Mouse (Mus musculus) embryo, embryonic 10.5 days (tissue): ENCODE measurements around the gene Plekhg6.

Experiments used
- DNase-seq: peaks from one replicate; pipeline ENCODE4 v3.0.0-alpha.2; 2015; ENCODE audit warnings: low spot score

Plekhg6 gene

DNA sequence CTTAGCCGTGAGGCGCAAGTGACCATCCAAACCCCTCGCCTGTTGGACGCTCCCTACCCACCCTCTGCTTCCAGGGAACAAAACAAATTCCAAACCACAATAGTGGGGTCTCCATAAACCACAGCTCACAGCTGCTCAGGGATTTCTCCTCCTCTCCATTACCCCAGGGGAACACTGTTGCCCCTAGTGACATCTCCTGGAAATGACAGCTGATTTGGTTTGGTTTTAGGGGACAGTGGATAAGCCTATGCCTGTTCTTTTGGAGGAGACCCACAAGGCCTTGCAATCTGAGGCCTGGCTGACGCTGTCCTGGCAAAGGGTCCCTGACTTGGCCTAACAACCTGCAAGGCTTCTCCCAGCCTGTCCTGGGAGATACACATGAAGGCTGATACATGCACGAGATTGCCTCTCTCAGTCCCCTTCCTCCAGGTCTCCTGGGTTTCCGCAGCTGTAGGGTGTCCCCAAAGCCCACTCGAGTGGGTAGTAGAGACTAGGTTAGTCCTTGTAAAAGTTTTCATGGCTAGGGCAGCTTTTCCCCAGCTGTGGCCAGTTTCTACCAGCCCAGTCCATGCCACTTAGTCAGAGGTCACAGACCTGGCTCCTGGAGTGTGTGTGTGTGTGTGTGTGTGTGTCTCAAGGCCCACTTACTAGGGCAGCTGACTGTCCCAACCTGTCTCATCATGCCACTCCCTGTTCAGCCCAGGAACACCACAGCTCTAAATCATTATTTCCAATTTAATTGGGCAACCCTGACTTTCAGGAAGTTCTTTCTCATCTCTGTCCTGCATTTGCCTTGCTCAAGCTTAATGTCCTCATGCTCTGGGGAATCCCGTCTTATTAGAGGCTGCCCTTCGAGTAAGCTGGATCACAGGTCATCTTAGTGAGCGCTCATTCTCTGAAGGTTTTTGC, 4.7 kb upstream of the Plekhg6 start:
- DNase-seq = peak; percentile 69

DNA sequence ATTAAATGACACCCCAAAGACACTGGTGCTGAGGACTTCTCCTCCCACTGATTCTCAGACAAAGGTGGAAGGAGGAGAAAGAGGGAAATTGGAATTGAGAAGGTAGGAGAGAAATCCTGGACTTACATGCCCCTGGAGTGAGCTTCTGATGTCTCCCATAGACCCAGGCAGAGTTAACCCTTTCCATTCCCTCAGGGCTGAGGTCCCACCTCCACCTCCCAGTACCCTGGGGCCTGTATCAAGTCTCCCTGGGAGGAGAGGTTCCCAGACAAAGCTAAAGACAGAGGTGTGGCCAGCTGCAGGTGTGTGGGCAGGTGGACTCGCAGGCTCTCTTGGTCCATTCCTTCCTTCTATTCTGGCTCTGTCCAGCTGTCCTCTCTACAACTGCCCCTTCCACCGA, 1.4 kb upstream of the Plekhg6 start:
- no peak for DNase-seq

DNA sequence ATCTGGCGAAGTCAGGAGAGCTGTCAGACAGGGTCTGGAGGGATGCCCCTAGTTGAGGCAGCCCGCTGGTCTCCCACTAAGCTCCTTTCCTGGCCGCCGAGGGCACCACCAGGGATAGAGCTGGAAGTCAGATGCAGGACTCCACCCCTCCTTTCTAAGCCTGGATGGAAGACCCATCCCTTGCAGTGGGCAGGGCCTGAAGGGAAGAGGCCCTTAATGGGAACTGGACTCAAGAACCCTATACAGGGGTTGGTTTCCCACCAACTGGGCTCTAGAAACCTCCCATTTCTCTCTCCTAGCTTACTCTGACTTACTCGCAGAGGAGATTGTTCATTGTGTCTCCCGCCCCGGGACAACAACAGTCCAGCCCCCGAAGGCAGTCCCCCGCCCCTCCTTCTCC, 812 bp downstream of the Plekhg6 start:
- no peak for DNase-seq

DNA sequence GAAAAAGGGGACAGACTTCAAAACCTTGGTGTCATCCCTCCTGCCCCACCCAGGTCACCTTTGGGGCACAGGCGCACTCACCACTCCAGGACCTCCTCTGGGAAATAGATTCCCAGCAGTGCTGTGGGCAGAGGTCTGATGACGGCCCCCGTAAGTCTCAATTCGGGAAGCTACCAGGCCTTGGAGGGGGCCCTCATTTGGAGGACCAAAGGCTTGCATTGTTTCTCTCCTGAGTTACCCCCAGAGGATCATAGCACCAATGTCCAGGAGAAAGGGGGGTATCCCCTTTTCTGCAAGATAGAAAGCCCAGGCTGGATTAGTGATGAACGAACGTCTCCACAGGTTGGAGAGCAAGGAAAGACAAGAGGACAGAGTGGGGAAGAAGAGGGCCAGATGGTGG, 2.0 kb downstream of the Plekhg6 start:
- DNase-seq = no peak

DNA sequence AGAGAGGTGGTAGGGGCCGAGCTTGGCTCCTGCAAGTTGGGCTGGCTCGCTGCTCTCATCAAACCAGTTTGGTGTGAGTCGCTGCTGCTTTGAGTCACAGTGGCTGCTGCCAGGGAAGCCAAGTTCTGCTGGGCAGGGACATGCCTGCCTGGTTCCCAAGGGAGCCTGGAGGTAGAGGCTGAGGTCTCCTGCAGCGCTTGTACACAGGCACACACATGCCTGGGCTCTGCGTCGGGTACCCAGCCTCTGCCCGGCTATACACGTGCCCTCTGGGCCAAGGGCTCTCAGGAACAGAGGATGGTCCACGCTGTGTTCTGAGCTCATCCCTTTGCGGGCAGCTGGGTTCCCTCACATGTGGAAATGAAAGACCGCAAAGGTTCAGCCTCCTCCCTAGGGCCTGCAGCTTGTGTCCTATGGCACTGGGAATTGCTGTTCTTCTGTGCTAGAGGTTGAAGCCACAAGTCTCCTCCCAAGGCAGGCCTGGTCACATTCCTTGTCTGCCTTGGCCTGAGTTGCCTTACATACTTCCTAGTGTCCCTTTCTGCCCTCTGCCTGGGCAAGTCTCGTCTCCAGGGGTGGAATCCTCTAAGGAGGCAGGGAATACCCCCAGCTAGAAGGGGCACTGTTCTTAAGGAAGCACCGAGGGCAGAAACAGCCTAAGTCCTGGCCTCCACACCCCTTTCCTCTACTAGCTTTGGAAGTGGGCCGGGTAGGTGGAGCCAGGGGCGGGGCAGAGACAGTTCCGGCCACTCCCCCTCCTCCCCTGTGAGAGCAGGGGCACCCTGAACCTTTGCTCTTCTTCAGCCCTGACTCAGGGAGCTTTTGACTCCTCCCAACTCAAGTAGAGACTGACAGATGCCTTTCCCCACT, 2.8 kb downstream of the Plekhg6 start:
- peak; percentile 64 for DNase-seq

DNA sequence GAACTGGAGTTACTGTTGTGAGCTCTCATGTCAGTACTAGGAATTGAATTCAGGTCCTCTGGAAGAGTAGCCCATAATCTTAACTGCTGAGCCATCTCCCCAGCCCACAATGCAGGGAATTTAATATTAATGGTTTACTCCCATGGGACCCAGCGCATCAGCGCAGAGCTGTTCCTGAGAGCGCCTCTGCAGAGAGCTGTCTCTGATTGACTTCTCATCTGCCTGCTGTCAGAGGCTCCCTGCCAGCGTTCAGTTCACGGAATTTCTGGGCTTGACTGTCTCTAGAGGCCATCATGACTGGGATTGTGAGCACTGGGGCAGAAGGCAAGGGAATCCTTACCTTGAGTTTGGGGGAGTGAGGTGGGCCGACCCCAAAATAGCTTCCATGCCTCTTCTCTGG, 3.6 kb downstream of the Plekhg6 start:
- no peak for DNase-seq

DNA sequence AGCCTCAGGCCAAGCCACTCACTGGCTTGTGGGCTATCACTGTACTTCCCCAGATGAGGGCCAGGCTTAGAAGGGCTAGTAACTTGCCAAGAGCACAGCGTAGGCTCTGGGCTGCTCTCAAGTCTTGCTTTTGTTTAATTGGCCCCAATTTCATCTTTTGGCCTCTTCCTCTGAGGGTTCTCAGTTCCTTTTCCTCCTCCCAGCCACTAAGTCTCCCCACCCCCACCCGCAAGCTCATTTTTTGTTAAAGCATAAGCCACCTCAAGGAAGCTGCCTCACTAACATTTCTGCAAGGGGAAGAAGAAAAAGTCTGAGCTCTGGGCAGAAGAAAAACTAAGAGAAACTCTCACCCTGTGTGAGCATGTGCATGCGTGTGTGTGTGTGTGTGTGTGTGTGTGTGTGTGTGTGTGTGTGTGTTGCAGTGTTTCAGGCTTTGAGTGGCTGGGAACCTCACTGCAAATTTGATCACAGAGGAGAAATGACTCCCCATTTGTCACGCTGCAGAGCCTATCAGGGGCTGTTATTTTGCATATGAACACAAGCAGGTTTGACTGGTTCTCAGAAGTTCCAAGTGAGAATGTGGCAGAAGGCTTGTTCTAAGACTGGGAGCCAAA, 12.7 kb downstream of the Plekhg6 start:
- no peak for DNase-seq

DNA sequence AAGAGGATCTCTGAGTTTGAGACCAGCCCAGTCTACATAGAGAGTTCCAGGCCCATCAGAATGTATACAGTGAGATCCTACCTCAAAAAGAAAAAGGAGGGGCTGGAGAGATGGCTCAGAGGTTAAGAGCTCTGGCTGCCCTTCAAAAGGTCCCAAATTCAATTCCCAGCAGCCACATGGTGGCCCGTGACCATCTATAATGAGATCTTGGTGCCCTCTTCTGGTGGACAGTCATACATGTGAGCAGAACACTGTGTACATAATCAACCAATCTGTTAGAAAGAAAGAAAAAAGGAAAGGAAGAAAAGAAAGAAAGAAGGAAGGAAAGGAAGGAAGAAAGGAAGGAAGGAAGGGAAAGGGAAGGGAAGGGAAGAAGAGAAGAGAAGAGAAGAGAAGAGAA, 14.5 kb downstream of the Plekhg6 start:
- no peak for DNase-seq

DNA sequence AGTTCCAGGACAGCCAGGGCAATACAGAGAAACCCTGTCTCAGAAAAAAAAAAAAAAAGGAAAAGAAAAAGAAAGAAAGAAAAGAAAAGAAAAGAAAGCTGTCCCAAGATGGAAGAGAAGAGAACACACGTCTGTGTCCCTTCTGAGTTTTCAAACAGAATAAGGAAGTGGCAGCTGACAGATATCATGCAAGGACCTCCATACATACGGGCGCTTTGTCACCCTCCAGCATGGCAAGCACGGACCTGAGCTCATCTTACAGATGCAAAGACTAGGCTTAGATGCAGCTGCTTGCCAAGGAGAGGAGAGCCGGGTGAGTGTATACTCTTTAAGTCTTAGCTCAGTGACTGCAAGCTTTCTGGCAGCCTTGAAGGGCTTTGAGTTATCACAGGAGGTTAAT, 15.1 kb downstream of the Plekhg6 start:
- DNase-seq = no peak

DNA sequence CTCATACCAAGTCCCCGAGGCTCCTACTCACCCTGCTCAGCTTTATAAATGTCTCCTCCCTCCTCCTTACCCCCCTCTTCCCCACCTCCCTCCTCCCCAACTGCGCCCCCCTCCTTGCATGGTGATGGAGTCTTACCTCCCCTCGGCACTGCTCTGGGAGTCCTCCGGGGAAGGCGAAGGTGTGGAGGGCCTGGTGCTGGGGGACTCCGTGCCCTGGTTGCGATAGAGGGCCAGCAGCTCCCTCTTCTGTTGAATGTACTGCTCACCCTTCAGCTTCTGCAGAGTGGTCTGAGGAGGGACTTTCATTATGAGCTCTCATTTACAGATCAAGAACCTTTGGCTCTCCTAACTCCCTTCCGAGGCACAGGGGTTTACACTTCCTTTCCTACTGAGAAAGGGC, 16.1 kb downstream of the Plekhg6 start:
- DNase-seq = no peak

DNA sequence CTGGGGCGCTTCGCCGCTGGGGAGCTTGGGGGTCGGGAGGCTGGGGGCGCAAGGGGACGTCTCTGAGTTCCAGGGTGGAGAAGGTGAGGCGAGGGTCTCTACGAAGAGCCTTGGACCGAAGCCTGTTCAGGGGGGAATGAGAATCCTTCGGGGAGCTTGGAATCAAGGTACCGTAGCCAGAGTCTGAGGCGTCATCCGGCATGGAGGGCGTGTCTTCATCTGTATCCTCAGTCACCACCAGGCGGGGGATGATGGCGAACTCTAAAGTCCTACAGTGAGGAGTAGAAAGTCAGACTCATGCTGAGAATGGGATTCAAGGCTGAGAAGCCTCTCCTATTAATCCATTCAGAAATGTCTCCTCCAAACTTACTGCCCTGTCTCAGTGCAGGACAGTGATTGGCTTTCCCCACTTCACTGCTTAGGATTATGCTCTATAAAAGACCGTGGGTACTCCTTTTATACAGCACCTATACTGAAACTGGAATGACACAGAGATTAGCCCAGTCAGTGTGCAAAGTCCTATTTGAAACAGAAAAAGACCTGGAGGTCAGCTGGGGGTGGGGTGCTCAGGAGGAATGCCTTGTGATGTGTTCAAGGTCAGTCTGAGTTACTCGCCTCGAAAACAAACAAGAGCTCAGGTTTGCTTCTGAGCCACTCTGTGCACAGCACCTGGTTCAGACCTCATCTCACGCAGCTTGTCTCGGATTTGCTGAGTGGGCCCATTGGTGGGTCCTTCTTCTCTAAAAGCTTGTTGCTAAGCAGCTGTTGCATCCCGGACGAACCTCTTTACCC, 16.9 kb downstream of the Plekhg6 start:
- DNase-seq = no peak

DNA sequence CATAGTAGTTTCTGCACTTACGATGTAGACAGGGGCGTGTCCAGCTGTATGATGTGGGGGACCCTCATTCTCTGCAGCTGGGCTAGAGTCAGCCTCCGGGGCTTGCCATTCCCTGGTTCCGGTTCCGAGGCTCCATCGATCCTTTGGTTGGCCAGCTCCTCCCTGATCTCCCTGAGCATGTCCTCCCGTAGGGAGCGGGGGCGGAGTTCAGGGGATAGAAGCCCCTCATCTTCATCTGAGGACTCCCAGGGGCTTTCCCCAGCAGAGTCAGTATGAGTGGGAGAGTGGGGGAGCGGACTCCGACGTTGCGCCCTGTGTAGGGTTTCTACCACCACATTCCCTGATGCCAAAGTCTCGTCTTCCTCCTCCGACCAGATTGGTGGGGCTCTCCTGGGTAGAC, 17.6 kb downstream of the Plekhg6 start:
- DNase-seq = no peak

DNA sequence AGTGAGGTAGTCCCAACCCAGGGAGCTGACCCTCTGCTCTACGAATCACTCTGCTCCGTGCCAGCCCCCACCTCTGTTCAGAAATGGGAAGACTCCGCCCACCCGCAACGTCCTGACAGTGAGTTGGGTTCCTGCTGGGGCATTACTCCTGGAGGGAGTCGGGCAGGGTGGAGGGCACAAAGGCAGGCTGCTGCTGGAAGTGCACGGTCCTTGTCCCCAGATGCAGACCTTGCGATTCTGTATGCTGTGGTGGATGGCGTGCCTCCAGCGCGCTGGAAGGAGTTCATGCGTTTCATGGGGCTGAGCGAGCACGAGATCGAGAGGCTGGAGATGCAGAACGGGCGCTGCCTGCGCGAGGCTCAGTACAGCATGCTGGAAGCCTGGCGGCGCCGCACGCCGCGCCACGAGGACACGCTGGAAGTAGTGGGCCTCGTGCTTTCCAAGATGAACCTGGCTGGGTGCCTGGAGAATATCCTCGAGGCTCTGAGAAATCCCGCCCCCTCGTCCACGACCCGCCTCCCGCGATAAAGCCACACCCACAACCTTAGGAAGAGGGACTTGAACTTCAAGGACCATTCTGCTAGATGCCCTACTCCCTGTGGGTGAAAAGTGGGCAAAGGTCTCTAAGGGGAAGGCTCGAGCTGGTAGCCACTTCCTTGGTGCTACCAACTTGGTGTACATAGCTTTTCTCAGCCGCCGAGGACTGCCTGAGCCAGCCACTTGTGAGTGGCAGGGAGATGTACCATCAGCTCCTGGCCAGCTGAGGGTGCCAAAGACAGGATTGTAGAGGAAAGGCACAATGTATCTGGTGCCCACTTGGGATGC, 18.9 kb downstream of the Plekhg6 start:
- no peak for DNase-seq

DNA sequence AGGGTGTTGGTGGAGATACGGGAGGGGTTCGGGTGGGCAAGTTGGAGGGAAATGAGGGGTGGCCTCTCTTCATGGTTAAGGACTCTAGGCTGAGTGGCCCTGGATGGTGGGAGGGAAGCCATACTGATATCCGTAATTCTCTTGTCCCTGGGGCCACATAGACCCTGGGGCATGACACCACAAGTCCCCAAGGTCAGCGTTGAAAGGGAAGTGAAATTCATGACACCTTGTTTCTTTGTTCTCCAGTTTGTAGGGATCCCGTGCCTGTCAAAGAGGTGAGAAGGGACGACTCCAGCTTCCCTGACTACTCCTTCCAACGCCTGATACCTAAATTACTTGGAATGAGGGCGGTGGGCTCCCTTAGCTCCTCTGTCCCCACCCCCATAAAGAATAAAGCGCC, 19.7 kb downstream of the Plekhg6 start:
- no peak for DNase-seq

DNA sequence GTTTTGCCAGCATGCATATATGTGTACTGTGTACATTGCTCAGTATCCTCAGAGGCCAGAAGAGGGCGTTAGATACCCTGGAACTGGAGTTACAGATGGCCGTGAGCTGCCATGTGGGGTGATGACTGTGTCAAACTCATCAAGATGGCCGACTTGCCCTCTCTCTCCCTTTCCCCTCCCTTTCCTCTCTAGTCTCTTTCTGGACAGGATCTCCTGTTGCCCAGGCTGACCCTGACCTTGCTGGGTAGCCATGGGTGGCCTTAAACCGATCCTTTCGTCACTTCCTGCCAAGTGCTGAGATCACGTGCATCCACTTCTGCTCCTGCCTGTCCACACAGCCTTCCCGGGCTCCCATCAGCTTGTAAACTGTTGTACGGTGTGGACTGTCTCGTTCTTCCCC, 20.6 kb downstream of the Plekhg6 start:
- no peak for DNase-seq

DNA sequence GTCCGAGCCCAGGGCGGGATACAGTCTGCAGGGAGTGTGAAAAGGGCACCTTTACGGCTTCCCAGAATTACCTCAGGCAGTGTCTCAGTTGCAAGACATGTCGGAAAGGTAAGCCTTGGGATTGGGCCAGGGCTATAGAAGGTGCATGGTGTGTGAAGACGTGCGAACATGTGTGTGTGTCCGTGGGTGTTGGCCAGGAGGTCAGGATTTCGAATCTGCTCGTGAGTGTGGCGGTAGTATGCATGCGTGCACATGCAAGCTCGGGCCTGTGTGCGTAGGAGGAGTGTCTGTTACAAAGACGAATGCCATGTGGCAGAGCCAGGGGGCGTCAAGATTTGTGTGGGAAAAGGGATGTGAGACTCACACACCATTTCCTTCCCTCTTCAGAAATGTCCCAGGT, 23.3 kb downstream of the Plekhg6 start:
- no peak for DNase-seq

DNA sequence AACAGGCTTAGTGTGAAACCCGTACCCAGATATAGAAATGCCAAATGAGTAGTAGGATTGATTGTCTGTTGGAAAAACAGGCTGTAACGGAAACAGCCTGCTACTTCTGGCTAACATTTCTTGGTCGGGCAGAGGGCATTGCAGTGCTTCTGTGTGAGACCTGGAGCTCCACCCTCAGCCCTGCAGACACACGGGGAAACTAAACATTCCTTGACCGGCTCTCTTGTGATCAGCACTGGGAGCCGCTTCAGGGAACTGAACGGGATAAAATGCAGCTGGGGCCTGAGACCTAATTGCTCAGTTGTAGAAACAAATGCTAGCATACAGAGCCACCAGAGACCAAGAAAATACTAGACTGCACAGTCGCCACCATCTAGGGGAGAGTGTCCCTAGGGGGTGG, 24.3 kb downstream of the Plekhg6 start:
- DNase-seq = no peak

DNA sequence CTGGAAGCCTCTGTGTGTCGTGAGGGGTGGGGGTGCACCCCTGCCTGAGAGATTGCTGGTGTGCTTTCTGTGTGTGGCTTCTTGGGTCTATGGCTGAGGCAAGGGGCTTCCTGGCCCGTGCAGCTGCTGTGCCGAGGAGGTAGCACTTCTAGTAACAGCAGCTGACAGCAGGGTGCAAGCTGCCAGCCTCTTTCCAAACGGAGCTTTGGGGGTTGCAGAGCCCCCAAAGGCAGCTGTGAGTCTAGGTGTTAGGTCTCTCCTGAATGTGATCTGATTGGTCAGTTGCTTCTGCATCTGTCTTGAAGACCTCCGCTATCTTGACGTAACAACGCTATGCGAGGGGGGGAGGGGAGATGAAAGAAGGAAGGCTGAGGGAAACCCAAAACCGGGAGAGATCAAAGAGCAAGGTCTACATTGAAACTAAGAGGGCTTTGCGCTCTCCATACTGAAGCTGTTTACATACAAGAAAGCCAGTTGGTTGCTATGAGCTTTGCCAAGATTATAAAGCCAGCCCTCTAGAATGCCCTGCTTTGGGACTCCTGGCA, 25.3 kb downstream of the Plekhg6 start:
- peak; percentile 73 for DNase-seq

DNA sequence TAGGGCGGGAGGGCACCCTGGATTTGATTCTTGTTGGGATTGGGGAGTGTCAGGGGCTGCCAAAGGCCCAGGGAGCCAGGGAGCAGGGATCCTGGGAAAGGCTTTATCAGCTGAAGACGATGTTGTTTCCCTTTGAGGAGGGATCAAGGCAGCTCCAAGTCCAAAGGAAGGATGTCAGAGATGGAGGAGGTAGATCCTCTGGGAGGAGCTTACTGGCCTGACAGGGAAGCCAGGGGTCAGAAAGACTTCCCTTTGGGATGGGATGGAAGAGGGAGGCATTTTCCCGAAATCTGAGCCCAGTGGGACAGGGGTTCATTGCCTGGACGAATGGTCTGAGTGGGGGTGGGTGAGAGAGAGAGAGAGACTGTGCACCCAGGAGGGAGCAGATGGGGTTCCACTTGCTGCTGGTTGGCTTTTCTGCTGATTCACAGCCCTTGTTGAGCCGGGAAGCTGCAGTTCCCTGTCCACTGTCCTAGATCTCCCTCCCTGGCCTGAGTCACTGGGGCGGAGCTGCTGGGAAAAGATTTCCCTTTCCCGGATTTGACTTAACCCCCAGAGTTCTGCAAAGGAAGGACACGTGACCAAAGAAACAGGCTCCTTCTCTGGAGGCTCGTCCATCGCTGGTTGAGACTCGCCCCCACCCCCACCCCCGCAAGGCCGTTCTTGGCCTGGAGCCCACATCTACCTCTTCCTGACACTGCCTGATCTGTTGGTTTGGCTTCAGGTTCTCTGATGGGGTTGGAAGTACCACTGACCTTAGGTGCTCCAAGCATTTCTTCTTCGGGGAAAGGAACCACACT, 26.0 kb downstream of the Plekhg6 start:
- DNase-seq = no peak

DNA sequence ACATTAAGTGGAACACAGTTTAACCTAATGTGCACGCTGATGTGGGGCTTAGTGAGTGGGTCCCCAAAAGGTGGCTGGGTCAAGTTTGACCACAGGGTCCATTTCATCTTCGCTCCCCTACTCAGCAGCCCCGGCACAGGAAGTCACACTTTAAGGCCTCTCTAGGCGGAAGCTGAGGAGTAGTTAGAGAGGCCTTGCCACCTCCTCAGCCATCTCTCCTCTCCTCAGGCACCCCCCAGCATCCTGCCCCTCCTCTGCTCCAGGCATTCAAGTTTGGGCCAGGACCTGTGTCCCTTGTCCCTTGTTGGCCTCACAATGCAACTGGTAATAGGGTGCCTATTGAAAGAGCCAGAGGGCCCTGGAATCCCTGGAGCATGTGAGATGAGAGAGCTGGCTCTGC, 26.9 kb downstream of the Plekhg6 start:
- DNase-seq = no peak
